Mouse (Mus musculus): ENCODE measurements around the gene Tpbg. TPM values are rescaled to one million over a fixed set of nuclear protein-coding genes. Genes with fewer than 3 reads are reported as not detected.
"Not testable (repeated sequence)": the region's sequence is repeated elsewhere in the genome, so short reads cannot be mapped to it uniquely, and the experiment has no call there.

Tpbg gene
- total RNA-seq (2012; rRNA removed) (not detected in 2 replicates), polyA plus RNA-seq (2012; ENCODE audit: insufficient read depth in 1 of 2, insufficient read length in 2 of 2, low read depth in 1 of 2, low replicate concordance in 2 of 2, missing spikeins in 1 of 2) (not detected)

DNA sequence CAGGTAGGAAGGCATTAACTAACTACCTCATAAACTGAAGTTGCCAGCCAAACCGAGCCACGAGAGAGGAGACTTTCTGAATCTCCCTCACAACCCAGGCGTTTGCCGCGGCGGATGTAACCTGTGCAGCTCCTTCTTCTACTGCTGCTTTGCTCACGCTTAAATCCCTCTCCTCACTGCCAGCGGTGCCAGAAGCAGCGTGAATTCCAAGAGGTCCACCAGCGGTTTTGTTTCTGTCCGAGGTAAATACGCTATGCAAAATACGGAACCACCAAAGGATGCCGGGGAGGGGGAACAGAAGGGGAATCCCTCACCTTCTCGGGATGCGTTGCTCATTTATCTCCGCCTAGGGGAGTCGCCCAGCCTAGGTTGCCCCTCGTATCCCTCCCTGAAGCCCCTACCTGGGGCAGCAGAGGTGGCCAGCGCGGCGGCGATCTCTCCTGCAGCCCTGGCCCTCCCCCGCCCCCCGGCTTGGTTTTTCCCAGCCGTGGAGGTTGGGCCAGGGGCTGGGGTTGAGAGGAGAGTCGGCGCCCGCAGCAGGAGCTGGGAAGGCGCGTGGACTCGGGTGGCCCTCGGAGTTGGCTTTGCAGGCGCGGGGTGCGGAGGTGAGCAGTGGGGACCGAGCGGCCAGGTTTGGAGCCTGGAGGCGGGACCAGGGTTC is at the start of gene Tpbg:
Tpbg (plus strand) TSS at position 30 of the 661 bp plus-strand sequence.
- Histone ChIP-seq H3K9ac (ENCODE audit: control insufficient read depth, low read depth, low read length, poor library complexity, severe bottlenecking) (no peak within 1 kb of the TSS), H3K4me1 (ENCODE audit: control insufficient read depth in 1 of 2, insufficient read depth in 2 of 2, low read length in 2 of 2) (no peaks in the 10 kb centered on the region), H3K4me3 (ENCODE audit: control insufficient read depth in 1 of 2, insufficient read depth in 1 of 2, low read depth in 2 of 2, low read length in 2 of 2) (no peak within 1 kb of the TSS), H3K79me2 (ENCODE audit: control insufficient read depth, insufficient read depth, low read length, poor library complexity) (no peaks in the 10 kb centered on the region), H3K27me3 (ENCODE audit: control insufficient read depth in 1 of 2, insufficient read depth in 2 of 2, low read length in 2 of 2) (no peaks in the 10 kb centered on the region), H3K27ac (ENCODE audit: control insufficient read depth, low read depth, low read length) (no peak within 1 kb of the TSS), H3K9me3 (replicated peaks; ENCODE audit: insufficient read depth, low read length) (no peaks in the 10 kb centered on the region), H3K36me3 (ENCODE audit: control insufficient read depth in 1 of 2, insufficient read depth in 2 of 2, low read length in 2 of 2) (no peaks in the 10 kb centered on the region)
- no peak for DNase-seq (ENCODE audit: low read depth, low spot score)
- TF ChIP-seq CTCF (IDR thresholded peaks at IDR 0.05 in 2 of 3, conservative IDR thresholded peaks at IDR 0.05 in 1 of 3; ENCODE audit: control insufficient read depth in 1 of 3, insufficient read depth in 1 of 3, low read depth in 2 of 3, low read length in 3 of 3, poor library complexity in 1 of 3, severe bottlenecking in 1 of 3) (no peak), ZC3H11A (IDR thresholded peaks at IDR 0.05; ENCODE audit: low read depth, low read length) (no peak), JUND (IDR thresholded peaks at IDR 0.05; ENCODE audit: low read depth, low read length) (no peak), MYC (IDR thresholded peaks at IDR 0.05; ENCODE audit: low read depth, low read length) (no peak), ZKSCAN1 (IDR thresholded peaks at IDR 0.05; ENCODE audit: low read depth, low read length) (no peak), RCOR1 (IDR thresholded peaks at IDR 0.05; ENCODE audit: low read depth, low read length) (no peak)

DNA sequence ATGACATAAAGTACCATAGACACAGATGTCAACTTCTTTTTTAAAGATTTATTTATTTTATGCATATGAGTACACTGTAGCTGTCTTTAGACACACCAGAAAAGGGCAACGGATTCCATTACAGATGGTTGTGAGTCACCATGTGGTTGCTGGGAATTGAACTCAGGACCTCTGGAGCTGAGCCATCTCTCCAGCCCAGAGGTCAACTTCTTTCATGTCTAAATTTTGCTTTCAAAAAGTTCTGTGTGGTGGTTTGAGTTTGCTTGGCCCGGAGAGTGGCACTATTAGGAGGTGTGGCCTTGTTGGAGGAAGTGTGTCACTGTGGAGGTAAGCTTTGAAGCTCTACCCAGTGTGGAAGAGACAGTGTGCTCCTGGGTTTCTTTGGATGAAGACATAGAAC is 40.2 kb upstream of the Tpbg start:
- not testable (repeated sequence) for H3K4me1 ChIP-seq (ENCODE audit: control insufficient read depth in 1 of 2, insufficient read depth in 2 of 2, low read length in 2 of 2); H3K4me3 ChIP-seq (ENCODE audit: control insufficient read depth in 1 of 2, insufficient read depth in 1 of 2, low read depth in 2 of 2, low read length in 2 of 2); H3K79me2 ChIP-seq (ENCODE audit: control insufficient read depth, insufficient read depth, low read length, poor library complexity); H3K36me3 ChIP-seq (ENCODE audit: control insufficient read depth in 1 of 2, insufficient read depth in 2 of 2, low read length in 2 of 2); H3K9ac ChIP-seq (ENCODE audit: control insufficient read depth, low read depth, low read length, poor library complexity, severe bottlenecking); H3K9me3 ChIP-seq (replicated peaks; ENCODE audit: insufficient read depth, low read length); H3K27ac ChIP-seq (ENCODE audit: control insufficient read depth, low read depth, low read length); H3K27me3 ChIP-seq (ENCODE audit: control insufficient read depth in 1 of 2, insufficient read depth in 2 of 2, low read length in 2 of 2); DNase-seq (ENCODE audit: low read depth, low spot score)

DNA sequence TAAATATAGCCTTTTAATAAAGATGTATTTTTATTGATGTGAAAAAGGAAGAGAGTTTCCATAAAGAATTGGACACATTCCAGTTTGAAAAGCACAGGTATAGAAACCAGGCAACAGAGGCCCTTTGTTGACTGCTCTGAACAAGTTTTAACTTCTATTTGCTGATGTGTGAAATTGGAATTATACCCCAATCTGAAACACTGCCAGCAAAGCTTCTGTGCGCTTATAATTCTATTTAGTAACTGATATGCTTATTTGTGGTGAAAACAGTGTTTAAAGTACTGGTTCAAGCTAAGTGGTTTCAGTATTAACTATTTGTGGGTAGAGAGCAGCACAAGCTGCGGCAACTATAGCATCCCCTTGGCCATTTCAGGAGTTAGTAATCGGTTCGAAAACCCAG is 39.6 kb upstream of the Tpbg start:
- no peak overlapping the region for H3K9ac ChIP-seq (ENCODE audit: control insufficient read depth, low read depth, low read length, poor library complexity, severe bottlenecking)
- no peaks in the 10 kb centered on the region for H3K79me2 ChIP-seq (ENCODE audit: control insufficient read depth, insufficient read depth, low read length, poor library complexity)
- TF ChIP-seq POLR2A (IDR thresholded peaks at IDR 0.05; ENCODE audit: control insufficient read depth in 1 of 2, insufficient read depth in 1 of 2, low read depth in 1 of 2, low read length in 2 of 2, poor library complexity in 1 of 2) (no peak), GATA1 (IDR thresholded peaks at IDR 0.05; ENCODE audit: low read depth, low read length) (no peak), ZC3H11A (IDR thresholded peaks at IDR 0.05; ENCODE audit: low read depth, low read length) (no peak), CTCF (IDR thresholded peaks at IDR 0.05 in 2 of 3, conservative IDR thresholded peaks at IDR 0.05 in 1 of 3; ENCODE audit: control insufficient read depth in 1 of 3, insufficient read depth in 1 of 3, low read depth in 2 of 3, low read length in 3 of 3, poor library complexity in 1 of 3, severe bottlenecking in 1 of 3) (no peak), CHD2 (IDR thresholded peaks at IDR 0.05; ENCODE audit: low read length) (no peak), UBTF (IDR thresholded peaks at IDR 0.05; ENCODE audit: borderline replicate concordance, insufficient read depth, low read depth, low read length) (no peak)
- H3K36me3 ChIP-seq (ENCODE audit: control insufficient read depth in 1 of 2, insufficient read depth in 2 of 2, low read length in 2 of 2), result no peaks in the 10 kb centered on the region
- no peak overlapping the region for H3K4me3 ChIP-seq (ENCODE audit: control insufficient read depth in 1 of 2, insufficient read depth in 1 of 2, low read depth in 2 of 2, low read length in 2 of 2)
- no peak overlapping the region for H3K27ac ChIP-seq (ENCODE audit: control insufficient read depth, low read depth, low read length)
- H3K4me1 ChIP-seq (ENCODE audit: control insufficient read depth in 1 of 2, insufficient read depth in 2 of 2, low read length in 2 of 2), result no peaks in the 10 kb centered on the region
- no peaks in the 10 kb centered on the region for H3K9me3 ChIP-seq (replicated peaks; ENCODE audit: insufficient read depth, low read length)
- no peak for DNase-seq (ENCODE audit: low read depth, low spot score)
- H3K27me3 ChIP-seq (ENCODE audit: control insufficient read depth in 1 of 2, insufficient read depth in 2 of 2, low read length in 2 of 2), result no peaks in the 10 kb centered on the region; a peak in 2 of 4 replicates
